Comparison of ENCODE assay signal across 9 mouse cellular contexts in genomic region chr2:178407053-178407815, GRCm38 (mm10). TPM values are rescaled to one million over a fixed set of nuclear protein-coding genes. Genes with fewer than 3 reads are reported as not detected.
DNase-seq lines count a peak whose midpoint lies in the region; ATAC-seq and TF ChIP-seq lines count a peak whose summit lies in the region.
"Had no signal": no experiment of that assay in that cellular context is flagged by ENCODE, and none has a peak within 500 bp of the region (broad histone marks: within the 10 kb centered on the region; RNA-seq: fewer than 3 reads in every experiment).

TSS of gene Sycp2 (minus strand) at chr2:178407685.

- no peak within 1 kb of the TSS for H3K27ac ChIP-seq in gastrocnemius, adult 2 months
- no peak within 1 kb of the TSS for H3K27ac ChIP-seq in liver, postnatal 0 days (ENCODE audit: low read depth)

- H3K36me3 ChIP-seq in liver, postnatal 0 days (replicated peaks; ENCODE audit: insufficient read depth, low read length) = no peaks in the 10 kb centered on the region

- H3K4me1 ChIP-seq in liver, postnatal 0 days (ENCODE audit: insufficient read depth) = no peaks in the 10 kb centered on the region

- H3K9me3 ChIP-seq in liver, postnatal 0 days (ENCODE audit: low read length) = no peaks in the 10 kb centered on the region

- intact Hi-C loops in gastrocnemius, adult 2 months (cut with DNase I) = no loop called here

- ATAC-seq in liver, postnatal 0 days = peak; percentile 25; the same call in 1 of the 2 replicates

- H3K4me2 ChIP-seq in liver, postnatal 0 days (ENCODE audit: low read depth, low read length) = no peak within 1 kb of the TSS

- TF ChIP-seq EP300 in liver, postnatal 0 days (IDR thresholded peaks at IDR 0.05; ENCODE audit: low read depth) = no peak

- H3K9ac ChIP-seq in liver, postnatal 0 days (replicated peaks) = no peak within 1 kb of the TSS

- H3K27me3 ChIP-seq in liver, postnatal 0 days (ENCODE audit: insufficient read depth, low read length) = 0 out of 2 replicates have a peak, but pooled peaks cover 3% of the 10 kb centered on the region

- 83% methylated on average over 51 of the region's 52 CpGs for WGBS in liver, postnatal 0 days (ENCODE audit: insufficient replicate concordance)

- no peak within 1 kb of the TSS for H3K4me3 ChIP-seq in gastrocnemius, adult 2 months
- H3K4me3 ChIP-seq in liver, postnatal 0 days (ENCODE audit: low read depth, low read length) = no peak within 1 kb of the TSS

- TF ChIP-seq CTCF in gastrocnemius, adult 2 months (IDR thresholded peaks at IDR 0.05) = peak; percentile 46
- TF ChIP-seq CTCF in liver, postnatal 0 days (IDR thresholded peaks at IDR 0.05; ENCODE audit: low read depth) = peak; percentile 53

- DNase-seq in gastrocnemius, adult 2 months = no peak
- no peak for DNase-seq in gastrocnemius, adult 18-20 months (ENCODE audit: low spot score)
- DNase-seq in thymus, postnatal 14 days = peak; percentile 10
- DNase-seq in thymus, postnatal 10 days (ENCODE audit: low spot score in 2 of 2) = no peak
- no peak for DNase-seq in liver, postnatal 0 days
- DNase-seq in adrenal gland, adult 18-20 months (ENCODE audit: low spot score in 2 of 2) = no peak
- DNase-seq in gastrocnemius, postnatal 10 days = no peak
- no peak for DNase-seq in right cerebral cortex, postnatal 14 days

RNA-seq across cellular contexts. Expression of gene Sycp2, which starts in this region (rescaled TPM):
- total RNA-seq in gastrocnemius, adult 2 months (2021) = under 1 TPM; 0.11 to 0.20 TPM
- total RNA-seq in gastrocnemius, adult 18-20 months (2021) = under 1 TPM in 1 of 2 experiments, not detected in 1; 0.09 TPM
- 0.01 TPM in 1 of 2 replicates, not detected in the other for polyA plus RNA-seq in liver, postnatal 0 days (2015; fragmentation: Nextera tagmentation; extraction: Ambion mirVana)
- total RNA-seq in adrenal gland, adult 18-20 months (2021) = under 1 TPM; 0.33 to 0.45 TPM
- under 1 TPM; 0.18 to 0.28 TPM for total RNA-seq in gastrocnemius, postnatal 10 days (2021)
- polyA plus RNA-seq: large intestine, adult 2 months had no signal

Comparison
In these comparisons a context has a peak if more than half of its experiments do, and no peak if none do; other contexts are left out.
1. Peak in ATAC-seq in liver, postnatal 0 days; RNA of the gene not detected or under 1 TPM.